Mouse (Mus musculus) 3134 (cell line): ENCODE measurements at regions not wholly inside any gene's neighbourhood (a gene's known extent, or its start where the extent isn't known, plus 50 kb on each side); places are given as distances from the start of the nearest gene placed in this dataset.
A peak's percentile ranks its signal among the peaks of the same experiment; 100 is the strongest.

Source experiments
- DNase-seq: peaks from one replicate; pipeline ENCODE4 v3.0.0-alpha.2; 2011; ENCODE audit warnings: low spot score; ENCODE audit not compliant: insufficient read length; ENCODE audit errors: extremely low read depth

DNA sequence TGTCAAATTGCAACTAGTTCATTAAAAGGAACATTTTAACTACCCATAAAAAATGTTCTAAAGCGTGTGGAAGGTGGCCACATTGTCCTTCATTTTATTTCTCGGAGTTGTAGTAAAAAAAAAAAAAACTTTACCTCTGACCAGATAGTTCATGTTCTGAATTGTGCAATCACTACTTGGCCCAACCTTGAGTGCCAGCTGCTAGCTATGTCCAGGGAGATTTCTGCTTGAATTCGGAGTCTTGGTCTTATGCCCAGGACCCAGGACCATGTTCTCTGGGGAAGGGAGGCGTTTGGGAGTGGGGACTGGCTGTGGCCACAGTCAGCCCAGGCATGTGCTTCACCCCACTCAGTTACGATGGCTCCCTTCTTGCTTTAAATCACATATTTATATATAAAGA lies 54.9 kb upstream of the Atp1b3 start:
- peak; percentile 27 for DNase-seq

DNA sequence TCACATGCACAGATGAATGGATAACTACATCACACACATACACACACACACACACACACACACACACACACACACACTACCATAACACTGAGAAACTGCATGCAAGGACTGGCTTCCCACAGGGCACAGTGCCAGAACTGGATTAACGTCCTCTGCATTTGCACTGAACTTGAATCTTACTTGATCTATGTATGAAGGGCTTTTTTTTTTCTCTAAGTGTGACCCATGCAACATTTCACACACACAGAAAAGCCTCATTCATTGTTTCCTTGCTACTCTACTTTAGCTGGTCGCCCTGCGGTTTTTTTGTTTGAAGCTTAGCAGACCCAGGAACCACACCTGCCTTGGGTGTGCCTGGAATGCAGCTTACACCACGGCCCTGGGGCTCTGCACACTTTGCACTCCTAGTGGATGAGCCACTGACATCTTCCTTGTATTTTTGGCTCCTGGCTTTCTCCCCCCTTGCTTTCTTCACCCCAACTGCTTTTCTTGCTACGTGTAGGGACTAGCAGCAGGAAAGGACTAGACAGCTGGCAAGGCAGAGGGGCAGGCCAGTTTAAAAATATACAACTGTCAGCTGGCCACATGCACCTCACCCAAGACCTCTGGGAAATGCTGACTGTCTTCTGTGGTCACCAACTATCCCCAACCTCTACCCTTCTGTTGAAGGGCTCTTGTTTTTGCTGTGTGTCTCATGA lies 51.8 kb upstream of the Atp1b3 start:
- DNase-seq: no peak
